Mouse (Mus musculus) liver, postnatal 0 days (tissue): Measurements from ENCODE around the gene Gm5475.

ENCODE experiments used
- CTCF ChIP-seq: sonication (generic); IDR thresholded peaks from 2 replicates; pipeline ENCODE4 v1.5.1; 2016; ENCODE audit warnings: antibody characterized with exemption, low read depth
- EP300 ChIP-seq: IDR thresholded peaks from 2 replicates; pipeline ENCODE4 v1.6.1; 2016; ENCODE audit warnings: antibody characterized with exemption, low read depth, mild to moderate bottlenecking

DNA sequence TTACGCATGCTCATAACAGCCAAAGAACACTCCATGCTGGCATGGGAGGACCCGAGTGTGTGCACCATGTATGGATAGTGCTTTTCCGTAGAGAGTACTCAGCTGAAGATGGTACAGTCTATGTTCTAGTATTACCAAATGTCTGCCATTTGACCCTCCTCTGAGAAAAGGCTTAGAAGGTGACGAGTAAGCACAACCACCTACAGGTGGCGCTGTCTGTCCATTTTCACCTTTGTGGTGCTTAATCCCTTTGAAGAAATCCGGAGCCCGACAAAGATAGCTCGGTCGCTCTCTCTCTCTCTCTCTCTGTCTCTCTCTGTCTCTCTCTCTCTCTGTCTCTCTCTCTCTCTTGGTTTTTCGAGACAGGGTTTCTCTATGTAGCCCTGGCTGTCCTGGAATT, 36.1 kb downstream of the Gm5475 start:
- peak; percentile 80 for TF ChIP-seq CTCF
- no peak for TF ChIP-seq EP300
